Mouse (Mus musculus): ENCODE measurements around the gene Hes2.

GRCm38 (mm10) chr4:152176638-152177037 lies 18.0 kb downstream of the Hes2 start:
- TF ChIP-seq POLR2A (IDR thresholded peaks at IDR 0.05; ENCODE audit: borderline replicate concordance, extremely low read depth, low read depth, low read length) (no peak), CTCF (IDR thresholded peaks at IDR 0.05; ENCODE audit: insufficient read depth, low read length) (no peak)

All from lung, adult 2 months (tissue).